Mouse (Mus musculus) heart, embryonic 15.5 days (tissue): ENCODE data around the gene Smarce1. TPM values are rescaled to one million over a fixed set of nuclear protein-coding genes. Genes with fewer than 3 reads are reported as not detected.
A peak's percentile ranks its signal among the peaks of the same experiment; 100 is the strongest.
"Not testable (repeated sequence)": the region's sequence is repeated elsewhere in the genome, so short reads cannot be mapped to it uniquely, and the experiment has no call there.

ENCODE experiments used
- ATAC-seq: fragments of 200-750 bp; cut with Nextera tagmentation; replicated peaks from 2 replicates; pipeline ENCODE4 v1.8.0; 2017; ENCODE audit warnings: low read depth, moderate TSS enrichment; ENCODE audit not compliant: insufficient number of reproducible peaks, insufficient read depth, low FRiP score
- H3K27ac ChIP-seq: fragments of 300-500 bp; sonication (generic); 2 replicates; pipeline ENCODE4 v1.5.1; 2015; ENCODE audit warnings: mild to moderate bottlenecking, inconsistent platforms
- H3K27me3 ChIP-seq: fragments of 300-500 bp; sonication (generic); 2 replicates; pipeline ENCODE4 v1.6.1; 2015; ENCODE audit warnings: inconsistent platforms
- H3K36me3 ChIP-seq: fragments of 300-500 bp; sonication (generic); 2 replicates; pipeline ENCODE4 v1.6.1; 2015; ENCODE audit warnings: mild to moderate bottlenecking, inconsistent platforms
- H3K4me1 ChIP-seq: fragments of 300-500 bp; sonication (generic); replicated peaks from 2 replicates; pipeline ENCODE4 v1.6.1; 2015; ENCODE audit warnings: inconsistent platforms
- H3K4me2 ChIP-seq: fragments of 300-500 bp; sonication (generic); 2 replicates; pipeline ENCODE4 v1.6.1; 2015; ENCODE audit warnings: inconsistent platforms, mild to moderate bottlenecking, moderate library complexity
- H3K4me3 ChIP-seq: fragments of 300-500 bp; sonication (generic); 2 replicates; pipeline ENCODE4 v1.5.1; 2015; ENCODE audit warnings: mild to moderate bottlenecking, inconsistent platforms
- H3K9ac ChIP-seq: fragments of 300-500 bp; sonication (generic); 2 replicates; pipeline ENCODE4 v1.6.1; 2015; ENCODE audit warnings: mild to moderate bottlenecking, inconsistent platforms
- H3K9me3 ChIP-seq: fragments of 300-500 bp; sonication (generic); replicated peaks from 2 replicates; pipeline ENCODE4 v1.6.1; 2016; ENCODE audit warnings: inconsistent platforms
- WGBS: fragments of 180-500 bp; shearing (Covaris S2); methylation state at CpG from one replicate; pipeline ENCODE4 v1.1.7; 2015; ENCODE audit warnings: mixed read lengths; 5-methylcytosine and 5-hydroxymethylcytosine counted together
- polyA plus RNA-seq: library from polyadenylated mRNA; unstranded; fragments of >200 nt; fragmentation: Nextera tagmentation; extraction: Ambion mirVana; gene quantifications from 2 replicates; pipeline ENCODE4 v1.2.1, GENCODE M21; 2015

The Smarce1 gene
- polyA plus RNA-seq, 1 experiment from 2014 or later: 136 TPM

DNA sequence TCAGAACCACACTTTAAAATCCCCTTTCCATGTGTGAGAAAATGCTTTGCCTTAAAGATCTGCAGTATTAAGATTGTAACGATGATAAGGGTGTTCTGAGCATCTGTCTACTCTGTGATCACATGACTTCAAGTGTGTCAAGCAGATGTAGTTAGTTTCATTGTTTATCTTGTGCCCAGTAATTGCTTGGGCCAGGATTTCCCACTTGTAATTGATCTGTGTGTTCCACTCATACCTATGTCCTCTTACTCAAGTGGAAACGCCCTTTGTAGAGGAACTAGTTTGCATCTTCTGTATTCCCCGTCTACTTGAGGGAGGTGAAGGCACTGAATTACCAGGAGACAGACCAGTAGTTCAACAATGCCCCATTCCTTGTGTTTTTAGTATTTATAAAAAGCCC lies 19.8 kb upstream of the Smarce1 start:
- Histone ChIP-seq H3K4me3 (no peak overlapping the region), H3K4me1 (no peaks in the 10 kb centered on the region), H3K4me2 (no peak overlapping the region), H3K27me3 (no peaks in the 10 kb centered on the region), H3K9me3 (no peaks in the 10 kb centered on the region), H3K9ac (no peak overlapping the region), H3K27ac (no peak overlapping the region), H3K36me3 (no peaks in the 10 kb centered on the region)
- ATAC-seq: no peak
- 53% methylated on average over 3 of the region's 3 CpGs for WGBS

DNA sequence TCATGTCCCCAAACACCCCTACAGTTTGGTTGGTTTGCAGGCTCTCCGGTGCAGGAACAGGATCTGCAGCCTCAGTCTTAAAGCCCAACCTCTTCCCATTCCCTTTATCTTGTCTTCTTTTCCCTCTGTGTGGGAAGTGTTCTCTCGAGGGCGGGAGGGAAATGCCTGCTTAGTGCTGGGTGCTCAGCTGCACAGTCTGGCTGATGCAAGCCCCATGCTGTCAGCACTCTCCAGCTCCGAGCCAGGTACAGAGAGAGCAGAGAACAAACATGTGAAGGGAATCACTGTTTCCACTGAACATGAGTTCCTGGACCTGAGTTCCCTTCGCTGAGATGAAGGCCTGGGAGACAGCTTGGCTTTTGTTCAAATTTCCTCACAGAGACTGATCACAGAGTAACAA lies 19.4 kb upstream of the Smarce1 start:
- Histone ChIP-seq H3K9me3 (no peaks in the 10 kb centered on the region), H3K9ac (no peak overlapping the region), H3K4me3 (no peak overlapping the region), H3K4me2 (no peak overlapping the region), H3K4me1 (no peaks in the 10 kb centered on the region), H3K36me3 (no peaks in the 10 kb centered on the region), H3K27ac (no peak overlapping the region), H3K27me3 (no peaks in the 10 kb centered on the region)
- ATAC-seq: no peak
- 32% methylated on average over 5 of the region's 5 CpGs for WGBS

GRCm38 (mm10) chr11:99249115-99249514 lies 18.3 kb upstream of the Smarce1 start:
- H3K27me3 ChIP-seq: no peaks in the 10 kb centered on the region
- WGBS: 61% methylated on average over 4 of the region's 4 CpGs

GRCm38 (mm10) chr11:99247916-99248315 lies 17.1 kb upstream of the Smarce1 start:
- H3K36me3 ChIP-seq: no peaks in the 10 kb centered on the region
- no peaks in the 10 kb centered on the region for H3K27me3 ChIP-seq
- 90% methylated on average over 4 of the region's 4 CpGs for WGBS

More at GRCm38 (mm10) chr11:99249115-99249514, 18.3 kb upstream of the Smarce1 start:
- peaks cover 2% of the 10 kb centered on the region for H3K4me1 ChIP-seq
- H3K4me3 ChIP-seq: no peak overlapping the region
- H3K9ac ChIP-seq: no peak overlapping the region
- H3K36me3 ChIP-seq: no peaks in the 10 kb centered on the region
- no peaks in the 10 kb centered on the region for H3K9me3 ChIP-seq
- no peak for ATAC-seq
- no peak overlapping the region for H3K4me2 ChIP-seq
- no peak overlapping the region for H3K27ac ChIP-seq

GRCm38 (mm10) chr11:99244519-99244918 lies 13.7 kb upstream of the Smarce1 start:
- H3K9me3 ChIP-seq, H3K4me3 ChIP-seq, ATAC-seq, H3K27ac ChIP-seq, H3K27me3 ChIP-seq, H3K9ac ChIP-seq, H3K4me1 ChIP-seq, H3K4me2 ChIP-seq, H3K36me3 ChIP-seq: not testable (repeated sequence)
- 42% methylated on average over 3 of the region's 3 CpGs for WGBS

More at GRCm38 (mm10) chr11:99247916-99248315, 17.1 kb upstream of the Smarce1 start:
- Histone ChIP-seq H3K4me3 (no peak overlapping the region), H3K4me2 (no peak overlapping the region), H3K9me3 (no peaks in the 10 kb centered on the region), H3K4me1 (peaks cover 10% of the 10 kb centered on the region), H3K9ac (no peak overlapping the region), H3K27ac (no peak overlapping the region)
- no peak for ATAC-seq

GRCm38 (mm10) chr11:99243820-99244374 lies 13.1 kb upstream of the Smarce1 start, which contains the start of gene Krt222:
Krt222 (minus strand) TSS chr11:99244085.
- peak within 1 kb of the TSS; percentile 46 for H3K9ac ChIP-seq
- H3K4me1 ChIP-seq: peaks cover 10% of the 10 kb centered on the region
- WGBS: 5% methylated on average over 17 of the region's 17 CpGs
- no peaks in the 10 kb centered on the region for H3K27me3 ChIP-seq
- no peak for ATAC-seq
- peak within 1 kb of the TSS; percentile 52 for H3K4me3 ChIP-seq
- no peaks in the 10 kb centered on the region for H3K36me3 ChIP-seq
- H3K4me2 ChIP-seq: peak within 1 kb of the TSS; percentile 76
- peak within 1 kb of the TSS; percentile 61 for H3K27ac ChIP-seq
- no peaks in the 10 kb centered on the region for H3K9me3 ChIP-seq

GRCm38 (mm10) chr11:99243200-99243819 lies 12.5 kb upstream of the Smarce1 start:
- H3K27ac ChIP-seq: peak overlapping the region; percentile 61
- no peaks in the 10 kb centered on the region for H3K27me3 ChIP-seq
- ATAC-seq: no peak
- peaks cover 14% of the 10 kb centered on the region for H3K4me1 ChIP-seq
- H3K4me2 ChIP-seq: peak overlapping the region; percentile 76
- peak overlapping the region; percentile 52 for H3K4me3 ChIP-seq
- H3K9me3 ChIP-seq: no peaks in the 10 kb centered on the region
- no peaks in the 10 kb centered on the region for H3K36me3 ChIP-seq
- H3K9ac ChIP-seq: peak overlapping the region; percentile 46
- 67% methylated on average over 3 of the region's 3 CpGs for WGBS

- Histone ChIP-seq H3K9me3 (no peaks in the 10 kb centered on the region), H3K27ac (no peak overlapping the region), H3K4me3 (no peak overlapping the region), H3K36me3 (no peaks in the 10 kb centered on the region), H3K4me1 (peaks cover 14% of the 10 kb centered on the region), H3K4me2 (no peak overlapping the region), H3K27me3 (no peaks in the 10 kb centered on the region), H3K9ac (no peak overlapping the region)
- ATAC-seq: no peak
- 62% methylated on average over 5 of the region's 5 CpGs for WGBS
Measured at GRCm38 (mm10) chr11:99242056-99242455, 11.2 kb upstream of the Smarce1 start.

DNA sequence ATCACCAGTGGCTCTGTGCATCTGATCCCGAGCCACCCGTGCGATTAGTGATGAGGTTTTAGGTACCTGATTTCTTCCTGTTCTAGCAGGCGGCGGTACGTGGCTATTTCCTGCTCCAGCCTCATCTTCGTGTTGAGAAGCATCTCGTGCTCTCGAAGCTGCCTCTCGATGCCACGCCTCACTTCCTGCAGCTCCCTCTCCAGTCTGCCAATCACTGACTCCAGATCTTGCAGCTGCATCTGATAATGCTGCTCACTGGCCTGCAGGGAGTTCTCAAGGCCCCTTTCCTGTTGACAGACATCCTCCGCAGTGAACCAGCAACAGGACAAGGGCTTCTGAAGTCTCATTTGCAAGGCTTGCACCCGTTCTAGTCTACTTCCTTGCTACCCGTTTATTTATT lies 7.7 kb upstream of the Smarce1 start:
- H3K4me1 ChIP-seq: peaks cover 6% of the 10 kb centered on the region; the same call in 1 of the 2 replicates
- 23% methylated on average over 14 of the region's 14 CpGs for WGBS
- H3K4me3 ChIP-seq: no peak overlapping the region
- H3K9ac ChIP-seq: no peak overlapping the region
- H3K36me3 ChIP-seq: no peaks in the 10 kb centered on the region
- no peak for ATAC-seq
- no peaks in the 10 kb centered on the region for H3K9me3 ChIP-seq
- no peaks in the 10 kb centered on the region for H3K27me3 ChIP-seq
- no peak overlapping the region for H3K4me2 ChIP-seq
- H3K27ac ChIP-seq: no peak overlapping the region

DNA sequence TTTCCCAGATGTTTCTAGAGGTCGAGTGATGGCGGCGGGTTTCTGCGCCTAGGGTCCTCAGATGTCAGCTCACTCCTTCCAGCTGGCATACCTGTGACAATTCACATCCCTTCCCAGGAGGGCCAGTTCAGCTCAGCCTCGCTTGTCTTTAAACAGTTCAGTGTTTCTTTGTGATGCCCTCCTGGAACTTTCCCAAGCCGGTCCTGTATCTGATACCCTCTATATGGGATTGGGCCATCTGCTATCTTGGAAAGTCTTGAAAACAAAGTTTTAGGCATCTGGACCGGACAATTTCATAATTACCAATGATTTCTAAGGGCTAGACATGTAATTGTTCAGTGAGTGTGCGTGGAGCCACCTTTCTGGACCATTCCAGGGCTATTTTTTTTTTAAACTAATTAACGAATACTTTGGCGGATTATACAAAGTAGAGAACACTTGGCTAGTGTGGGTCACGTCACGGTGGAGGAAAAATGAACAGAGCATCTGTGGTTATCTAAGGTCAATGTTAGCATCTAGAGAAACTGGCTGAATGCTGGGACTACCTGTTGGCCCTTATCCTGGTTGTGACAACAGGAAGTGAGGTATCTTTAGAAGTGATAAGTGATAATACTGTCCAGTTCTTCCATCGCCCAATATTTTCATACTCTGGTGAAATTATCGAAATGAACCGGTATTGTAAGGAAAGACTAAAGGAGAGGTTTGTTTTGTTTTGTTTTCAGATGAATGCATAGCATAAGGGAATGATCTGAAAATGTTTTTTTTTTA lies 416 bp upstream of the Smarce1 start:
- 22% methylated on average over 15 of the region's 15 CpGs for WGBS
- Histone ChIP-seq H3K4me2 (peak overlapping the region; percentile 78), H3K27me3 (no peaks in the 10 kb centered on the region), H3K9ac (peak overlapping the region; percentile 94), H3K4me1 (peaks cover 20% of the 10 kb centered on the region), H3K27ac (peak overlapping the region; percentile 94), H3K9me3 (no peaks in the 10 kb centered on the region), H3K4me3 (peak overlapping the region; percentile 78), H3K36me3 (peaks cover 15% of the 10 kb centered on the region)
- ATAC-seq: no peak

GRCm38 (mm10) chr11:99229641-99230260 lies 1.1 kb downstream of the Smarce1 start:
- H3K36me3 ChIP-seq: peaks cover 25% of the 10 kb centered on the region
- H3K27ac ChIP-seq: peak overlapping the region; percentile 94
- H3K4me1 ChIP-seq: peaks cover 20% of the 10 kb centered on the region
- peak; percentile 68; the same call in 1 of the 2 replicates for ATAC-seq
- peak overlapping the region; percentile 78 for H3K4me3 ChIP-seq
- H3K4me2 ChIP-seq: peak overlapping the region; percentile 78
- no peaks in the 10 kb centered on the region for H3K9me3 ChIP-seq
- under 1% methylated on average over 31 of the region's 31 CpGs for WGBS
- H3K27me3 ChIP-seq: no peaks in the 10 kb centered on the region
- H3K9ac ChIP-seq: peak overlapping the region; percentile 94
